Mouse (Mus musculus): Measurements from ENCODE around the gene Sp100. TPM values are rescaled to one million over a fixed set of nuclear protein-coding genes. Genes with fewer than 3 reads are reported as not detected.
"Not testable (repeated sequence)": the region's sequence is repeated elsewhere in the genome, so short reads cannot be mapped to it uniquely, and the experiment has no call there.

Gene Sp100
- 1.9 TPM in 1 of 2 replicates, not detected in the other for polyA plus RNA-seq (2014; fragmentation: Nextera tagmentation; extraction: Ambion mirVana)

- not testable (repeated sequence) for H3K9me3 ChIP-seq (ENCODE audit: control insufficient read depth, low read length); H3K27ac ChIP-seq (replicated peaks; ENCODE audit: low read depth, low read length); H3K4me1 ChIP-seq (ENCODE audit: control insufficient read depth, insufficient read depth, low read length); H3K4me2 ChIP-seq (ENCODE audit: low read length); H3K36me3 ChIP-seq (ENCODE audit: control insufficient read depth, insufficient read depth, low read length); H3K4me3 ChIP-seq (replicated peaks; ENCODE audit: low read depth, low read length); DNase-seq; ATAC-seq (ENCODE audit: low FRiP score, low TSS enrichment); H3K9ac ChIP-seq (replicated peaks; ENCODE audit: low read length); H3K27me3 ChIP-seq (ENCODE audit: control insufficient read depth, insufficient read depth, low read length)
- 82% methylated on average over 6 of the region's 6 CpGs for WGBS
Observed at GRCm38 (mm10) chr1:85649881-85650280, at the start of gene Sp100. Sp100 (plus strand) TSS chr1:85649988.

DNA sequence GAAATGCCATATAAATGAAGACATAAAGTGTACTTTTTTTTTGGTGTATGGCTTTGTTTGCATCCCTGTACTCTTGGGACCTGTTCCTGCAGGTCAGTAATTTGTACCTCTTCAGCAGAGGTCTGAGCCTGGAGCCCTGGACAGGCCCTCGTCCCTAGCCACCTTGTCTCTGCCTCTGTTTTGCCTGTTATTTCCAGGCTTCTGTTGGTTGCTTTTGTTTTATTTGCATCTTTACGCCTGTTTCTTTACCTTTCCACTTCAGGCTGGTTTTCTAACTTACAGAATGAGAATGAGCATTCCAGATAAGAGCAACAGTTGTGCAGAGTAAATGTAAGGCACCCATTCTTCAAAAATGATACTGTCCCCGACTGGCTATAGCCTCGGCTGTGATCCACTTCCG lies 49.7 kb upstream of the Sp100 start, which contains the start of gene Sp140:
TSS of gene Sp140 (plus strand) at position 301 of the 400 bp plus-strand sequence.
- H3K4me3 ChIP-seq (replicated peaks; ENCODE audit: low read depth, low read length); H3K27ac ChIP-seq (replicated peaks; ENCODE audit: low read depth, low read length); ATAC-seq (ENCODE audit: low FRiP score, low TSS enrichment); H3K4me2 ChIP-seq (ENCODE audit: low read length); DNase-seq; H3K36me3 ChIP-seq (ENCODE audit: control insufficient read depth, insufficient read depth, low read length); H3K27me3 ChIP-seq (ENCODE audit: control insufficient read depth, insufficient read depth, low read length); H3K9ac ChIP-seq (replicated peaks; ENCODE audit: low read length); H3K4me1 ChIP-seq (ENCODE audit: control insufficient read depth, insufficient read depth, low read length); H3K9me3 ChIP-seq (ENCODE audit: control insufficient read depth, low read length): not testable (repeated sequence)
- no CpG with 5 or more reads among the region's 5 CpGs for WGBS

GRCm38 (mm10) chr1:85600794-85601193 lies 49.0 kb upstream of the Sp100 start:
- not testable (repeated sequence) for DNase-seq; ATAC-seq (ENCODE audit: low FRiP score, low TSS enrichment); H3K27ac ChIP-seq (replicated peaks; ENCODE audit: low read depth, low read length); H3K9ac ChIP-seq (replicated peaks; ENCODE audit: low read length); H3K4me3 ChIP-seq (replicated peaks; ENCODE audit: low read depth, low read length); H3K9me3 ChIP-seq (ENCODE audit: control insufficient read depth, low read length); H3K4me1 ChIP-seq (ENCODE audit: control insufficient read depth, insufficient read depth, low read length); H3K36me3 ChIP-seq (ENCODE audit: control insufficient read depth, insufficient read depth, low read length); H3K4me2 ChIP-seq (ENCODE audit: low read length); H3K27me3 ChIP-seq (ENCODE audit: control insufficient read depth, insufficient read depth, low read length)
- WGBS: 76% methylated on average over 4 of the region's 4 CpGs

DNA sequence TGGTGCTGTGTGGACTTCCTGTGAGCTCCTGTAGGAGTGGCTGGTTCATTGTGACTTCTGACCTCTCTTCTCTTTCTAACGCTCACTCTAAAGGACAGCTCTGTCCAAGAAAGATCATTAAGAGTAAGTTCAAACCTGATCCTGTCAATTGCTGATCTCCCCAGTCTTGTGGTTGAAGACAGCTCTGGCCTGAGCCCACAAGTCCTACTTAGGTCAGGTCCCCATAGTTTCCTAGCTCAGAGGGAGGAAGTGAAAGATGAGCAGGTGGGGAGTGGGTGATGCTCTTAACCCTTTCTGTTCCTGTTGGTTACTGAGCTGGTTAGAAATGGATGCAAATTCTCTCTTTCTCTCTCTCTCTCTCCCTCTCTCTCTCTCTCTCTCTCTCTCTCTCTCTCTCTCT lies 45.4 kb upstream of the Sp100 start:
- H3K27me3 ChIP-seq (ENCODE audit: control insufficient read depth, insufficient read depth, low read length); H3K4me1 ChIP-seq (ENCODE audit: control insufficient read depth, insufficient read depth, low read length); DNase-seq; H3K4me3 ChIP-seq (replicated peaks; ENCODE audit: low read depth, low read length); H3K9me3 ChIP-seq (ENCODE audit: control insufficient read depth, low read length); H3K36me3 ChIP-seq (ENCODE audit: control insufficient read depth, insufficient read depth, low read length); H3K9ac ChIP-seq (replicated peaks; ENCODE audit: low read length); H3K27ac ChIP-seq (replicated peaks; ENCODE audit: low read depth, low read length); ATAC-seq (ENCODE audit: low FRiP score, low TSS enrichment); H3K4me2 ChIP-seq (ENCODE audit: low read length): not testable (repeated sequence)
- WGBS: no CpG with 5 or more reads among the region's 1 CpGs

DNA sequence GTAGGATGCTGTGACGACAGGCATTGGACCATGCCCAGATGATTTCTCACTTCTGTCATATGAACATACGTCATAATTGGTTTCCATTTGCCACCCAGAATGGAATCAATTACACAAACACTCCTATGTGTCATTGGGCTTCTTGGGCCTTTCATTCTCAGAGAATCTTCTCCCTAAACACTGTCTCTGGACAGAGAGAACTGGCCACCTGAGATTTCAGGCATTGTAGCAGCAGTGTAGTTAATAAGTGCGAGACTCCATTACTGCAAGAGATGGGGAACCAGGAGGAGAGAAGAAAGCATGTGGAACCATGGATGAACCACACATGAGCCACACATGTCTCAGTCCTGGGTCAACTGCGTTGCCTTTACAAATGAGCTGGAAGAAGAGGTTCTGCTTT lies 41.4 kb upstream of the Sp100 start:
- not testable (repeated sequence) for H3K36me3 ChIP-seq (ENCODE audit: control insufficient read depth, insufficient read depth, low read length); H3K4me2 ChIP-seq (ENCODE audit: low read length); H3K4me3 ChIP-seq (replicated peaks; ENCODE audit: low read depth, low read length); H3K9ac ChIP-seq (replicated peaks; ENCODE audit: low read length); H3K4me1 ChIP-seq (ENCODE audit: control insufficient read depth, insufficient read depth, low read length); H3K27me3 ChIP-seq (ENCODE audit: control insufficient read depth, insufficient read depth, low read length); H3K9me3 ChIP-seq (ENCODE audit: control insufficient read depth, low read length); ATAC-seq (ENCODE audit: low FRiP score, low TSS enrichment); DNase-seq; H3K27ac ChIP-seq (replicated peaks; ENCODE audit: low read depth, low read length)
- 83% methylated on average over 3 of the region's 4 CpGs for WGBS

GRCm38 (mm10) chr1:85610581-85610980 lies 39.2 kb upstream of the Sp100 start:
- not testable (repeated sequence) for H3K4me3 ChIP-seq (replicated peaks; ENCODE audit: low read depth, low read length); H3K36me3 ChIP-seq (ENCODE audit: control insufficient read depth, insufficient read depth, low read length); H3K9me3 ChIP-seq (ENCODE audit: control insufficient read depth, low read length); H3K27me3 ChIP-seq (ENCODE audit: control insufficient read depth, insufficient read depth, low read length); H3K4me2 ChIP-seq (ENCODE audit: low read length); H3K9ac ChIP-seq (replicated peaks; ENCODE audit: low read length); H3K4me1 ChIP-seq (ENCODE audit: control insufficient read depth, insufficient read depth, low read length); H3K27ac ChIP-seq (replicated peaks; ENCODE audit: low read depth, low read length); ATAC-seq (ENCODE audit: low FRiP score, low TSS enrichment); DNase-seq
- WGBS: no CpG with 5 or more reads among the region's 4 CpGs

GRCm38 (mm10) chr1:85615096-85615495 lies 34.7 kb upstream of the Sp100 start:
- not testable (repeated sequence) for DNase-seq; H3K9ac ChIP-seq (replicated peaks; ENCODE audit: low read length); H3K4me1 ChIP-seq (ENCODE audit: control insufficient read depth, insufficient read depth, low read length); H3K4me2 ChIP-seq (ENCODE audit: low read length); H3K27ac ChIP-seq (replicated peaks; ENCODE audit: low read depth, low read length); H3K36me3 ChIP-seq (ENCODE audit: control insufficient read depth, insufficient read depth, low read length); ATAC-seq (ENCODE audit: low FRiP score, low TSS enrichment); H3K9me3 ChIP-seq (ENCODE audit: control insufficient read depth, low read length); H3K4me3 ChIP-seq (replicated peaks; ENCODE audit: low read depth, low read length); H3K27me3 ChIP-seq (ENCODE audit: control insufficient read depth, insufficient read depth, low read length)
- WGBS: 94% methylated on average over 3 of the region's 3 CpGs

- not testable (repeated sequence) for H3K4me2 ChIP-seq (ENCODE audit: low read length); DNase-seq; H3K9ac ChIP-seq (replicated peaks; ENCODE audit: low read length); H3K27ac ChIP-seq (replicated peaks; ENCODE audit: low read depth, low read length); H3K9me3 ChIP-seq (ENCODE audit: control insufficient read depth, low read length); H3K27me3 ChIP-seq (ENCODE audit: control insufficient read depth, insufficient read depth, low read length); ATAC-seq (ENCODE audit: low FRiP score, low TSS enrichment); H3K36me3 ChIP-seq (ENCODE audit: control insufficient read depth, insufficient read depth, low read length); H3K4me3 ChIP-seq (replicated peaks; ENCODE audit: low read depth, low read length); H3K4me1 ChIP-seq (ENCODE audit: control insufficient read depth, insufficient read depth, low read length)
- WGBS: 66% methylated on average over 3 of the region's 3 CpGs
Observed at GRCm38 (mm10) chr1:85615819-85616218, 34.0 kb upstream of the Sp100 start.

DNA sequence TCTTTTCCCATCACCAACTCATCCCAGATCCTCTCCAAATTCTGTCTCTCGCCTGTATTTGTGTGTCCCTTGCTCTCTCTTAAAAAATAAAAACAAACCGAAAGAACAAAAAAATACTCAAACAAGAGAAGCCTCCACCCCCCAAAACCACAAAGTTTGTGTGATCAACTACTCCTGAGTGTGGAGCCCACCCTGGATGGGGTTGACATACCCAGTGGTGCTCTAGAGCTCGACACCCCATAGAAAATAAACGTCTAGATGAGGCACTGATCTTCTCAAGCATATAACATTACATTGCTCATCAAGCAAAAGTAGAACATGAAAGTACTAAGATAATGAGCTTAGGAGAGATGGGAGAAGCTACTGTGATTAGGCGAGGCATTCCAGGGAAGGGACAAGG lies 32.6 kb upstream of the Sp100 start:
- not testable (repeated sequence) for DNase-seq; H3K27ac ChIP-seq (replicated peaks; ENCODE audit: low read depth, low read length); H3K36me3 ChIP-seq (ENCODE audit: control insufficient read depth, insufficient read depth, low read length); H3K4me1 ChIP-seq (ENCODE audit: control insufficient read depth, insufficient read depth, low read length); H3K9me3 ChIP-seq (ENCODE audit: control insufficient read depth, low read length); ATAC-seq (ENCODE audit: low FRiP score, low TSS enrichment); H3K4me3 ChIP-seq (replicated peaks; ENCODE audit: low read depth, low read length); H3K4me2 ChIP-seq (ENCODE audit: low read length); H3K9ac ChIP-seq (replicated peaks; ENCODE audit: low read length); H3K27me3 ChIP-seq (ENCODE audit: control insufficient read depth, insufficient read depth, low read length)
- WGBS: 67% methylated on average over 4 of the region's 5 CpGs
